Mouse (Mus musculus) heart, postnatal 36 days (tissue): Measurements from ENCODE around the gene Supt3. TPM values are rescaled to one million over a fixed set of nuclear protein-coding genes. Genes with fewer than 3 reads are reported as not detected.

Experiments used
- total RNA-seq, 2 experiments: library from RNA; stranded (reverse); gene quantifications; 2 replicates each; pipeline ENCODE4 v1.2.3; 2021

Supt3 gene
- total RNA-seq, 2 experiments from 2014 or later = 14.4 to 15.6 TPM

Other genes starting within 250 kb of the Supt3 start
- under 1 TPM; 0.30 to 0.50 TPM for gene Runx2, start 37.6 kb downstream of the Supt3 start, total RNA-seq